Mouse (Mus musculus): ENCODE data around the gene Nckap5. TPM values are rescaled to one million over a fixed set of nuclear protein-coding genes. Genes with fewer than 3 reads are reported as not detected.
"Not testable (repeated sequence)": the region's sequence is repeated elsewhere in the genome, so short reads cannot be mapped to it uniquely, and the experiment has no call there.

Gene Nckap5
- total RNA-seq, 1 experiment: 0.18 TPM

GRCm38 (mm10) chr1:126024518-126024917 is 806.1 kb downstream of the Nckap5 start:
- in situ Hi-C loops (cut with MboI; ENCODE audit: low sequenced_read_pairs in 2 of 2, unreplicated experiment in 2 of 2): no loop called here
- no peaks in the 10 kb centered on the region for H3K36me3 ChIP-seq (ENCODE audit: control insufficient read depth, insufficient read depth, low read length, poor library complexity, severe bottlenecking)
- DNase-seq (ENCODE audit: low read depth, low spot score): no peak
- H3K27ac ChIP-seq (ENCODE audit: insufficient read depth, low read depth, low read length, poor library complexity, severe bottlenecking): no peak overlapping the region
- TF ChIP-seq MAFK (IDR thresholded peaks at IDR 0.05; ENCODE audit: insufficient read depth, low read depth, low read length): no peak
- TF ChIP-seq CHD2 (IDR thresholded peaks at IDR 0.05; ENCODE audit: low read depth, low read length): no peak
- TF ChIP-seq HCFC1 (IDR thresholded peaks at IDR 0.05; ENCODE audit: borderline replicate concordance, insufficient read depth, low read length): no peak
- TF ChIP-seq ZC3H11A (IDR thresholded peaks at IDR 0.05; ENCODE audit: borderline replicate concordance, low read depth, low read length): no peak
- TF ChIP-seq ZNF384 (IDR thresholded peaks at IDR 0.05; ENCODE audit: low read depth, low read length): no peak
- H3K4me1 ChIP-seq (ENCODE audit: control insufficient read depth in 2 of 2, insufficient read depth in 2 of 2, low read length in 2 of 2, poor library complexity in 1 of 2): no peaks in the 10 kb centered on the region
- H3K9me3 ChIP-seq (ENCODE audit: control insufficient read depth, insufficient read depth, low read depth, low read length): no peaks in the 10 kb centered on the region
- H3K4me3 ChIP-seq (ENCODE audit: insufficient read depth in 1 of 2, low read depth in 1 of 2, low read length in 2 of 2, poor library complexity in 1 of 2, severe bottlenecking in 1 of 2): no peak overlapping the region
- H3K9ac ChIP-seq (ENCODE audit: insufficient read depth, low read depth, low read length, poor library complexity, severe bottlenecking): no peak overlapping the region

- Histone ChIP-seq H3K36me3 (ENCODE audit: control insufficient read depth, insufficient read depth, low read length, poor library complexity, severe bottlenecking) (no peaks in the 10 kb centered on the region), H3K4me1 (ENCODE audit: control insufficient read depth in 2 of 2, insufficient read depth in 2 of 2, low read length in 2 of 2, poor library complexity in 1 of 2) (no peaks in the 10 kb centered on the region), H3K9me3 (ENCODE audit: control insufficient read depth, insufficient read depth, low read depth, low read length) (no peaks in the 10 kb centered on the region), H3K4me3 (ENCODE audit: insufficient read depth in 1 of 2, low read depth in 1 of 2, low read length in 2 of 2, poor library complexity in 1 of 2, severe bottlenecking in 1 of 2) (no peak overlapping the region), H3K9ac (ENCODE audit: insufficient read depth, low read depth, low read length, poor library complexity, severe bottlenecking) (no peak overlapping the region), H3K27ac (ENCODE audit: insufficient read depth, low read depth, low read length, poor library complexity, severe bottlenecking) (no peak overlapping the region)
- DNase-seq (ENCODE audit: low read depth, low spot score): no peak
- TF ChIP-seq ZC3H11A (IDR thresholded peaks at IDR 0.05; ENCODE audit: borderline replicate concordance, low read depth, low read length) (no peak), MAFK (IDR thresholded peaks at IDR 0.05; ENCODE audit: insufficient read depth, low read depth, low read length) (no peak), HCFC1 (IDR thresholded peaks at IDR 0.05; ENCODE audit: borderline replicate concordance, insufficient read depth, low read length) (no peak), CHD2 (IDR thresholded peaks at IDR 0.05; ENCODE audit: low read depth, low read length) (no peak), ZNF384 (IDR thresholded peaks at IDR 0.05; ENCODE audit: low read depth, low read length) (no peak)
- in situ Hi-C loops (cut with MboI; ENCODE audit: low sequenced_read_pairs in 2 of 2, unreplicated experiment in 2 of 2): no loop called here
Observed at GRCm38 (mm10) chr1:126022959-126023358, 807.6 kb downstream of the Nckap5 start.

- H3K4me3 ChIP-seq (ENCODE audit: insufficient read depth in 1 of 2, low read depth in 1 of 2, low read length in 2 of 2, poor library complexity in 1 of 2, severe bottlenecking in 1 of 2); in situ Hi-C loops (cut with MboI; ENCODE audit: low sequenced_read_pairs in 2 of 2, unreplicated experiment in 2 of 2); H3K9me3 ChIP-seq (ENCODE audit: control insufficient read depth, insufficient read depth, low read depth, low read length): not testable (repeated sequence)
Observed at GRCm38 (mm10) chr1:126018654-126019053, 811.9 kb downstream of the Nckap5 start.

GRCm38 (mm10) chr1:126011661-126012091 is 818.9 kb downstream of the Nckap5 start:
- in situ Hi-C loops (cut with MboI; ENCODE audit: low sequenced_read_pairs in 2 of 2, unreplicated experiment in 2 of 2): no loop called here
- no peak overlapping the region for H3K9ac ChIP-seq (ENCODE audit: insufficient read depth, low read depth, low read length, poor library complexity, severe bottlenecking)
- no peak overlapping the region for H3K27ac ChIP-seq (ENCODE audit: insufficient read depth, low read depth, low read length, poor library complexity, severe bottlenecking)
- H3K9me3 ChIP-seq (ENCODE audit: control insufficient read depth, insufficient read depth, low read depth, low read length): no peaks in the 10 kb centered on the region
- TF ChIP-seq MAFK (IDR thresholded peaks at IDR 0.05; ENCODE audit: insufficient read depth, low read depth, low read length) (no peak), ZC3H11A (IDR thresholded peaks at IDR 0.05; ENCODE audit: borderline replicate concordance, low read depth, low read length) (no peak), HCFC1 (IDR thresholded peaks at IDR 0.05; ENCODE audit: borderline replicate concordance, insufficient read depth, low read length) (no peak), ZNF384 (IDR thresholded peaks at IDR 0.05; ENCODE audit: low read depth, low read length) (no peak)
- H3K36me3 ChIP-seq (ENCODE audit: control insufficient read depth, insufficient read depth, low read length, poor library complexity, severe bottlenecking): no peaks in the 10 kb centered on the region
- no peak overlapping the region for H3K4me3 ChIP-seq (ENCODE audit: insufficient read depth in 1 of 2, low read depth in 1 of 2, low read length in 2 of 2, poor library complexity in 1 of 2, severe bottlenecking in 1 of 2)
- DNase-seq (ENCODE audit: low read depth, low spot score): no peak
- H3K4me1 ChIP-seq (ENCODE audit: control insufficient read depth in 2 of 2, insufficient read depth in 2 of 2, low read length in 2 of 2, poor library complexity in 1 of 2): no peaks in the 10 kb centered on the region

More at GRCm38 (mm10) chr1:126018654-126019053, 811.9 kb downstream of the Nckap5 start:
- H3K27ac ChIP-seq (ENCODE audit: insufficient read depth, low read depth, low read length, poor library complexity, severe bottlenecking); H3K4me1 ChIP-seq (ENCODE audit: control insufficient read depth in 2 of 2, insufficient read depth in 2 of 2, low read length in 2 of 2, poor library complexity in 1 of 2); H3K9ac ChIP-seq (ENCODE audit: insufficient read depth, low read depth, low read length, poor library complexity, severe bottlenecking); DNase-seq (ENCODE audit: low read depth, low spot score); H3K36me3 ChIP-seq (ENCODE audit: control insufficient read depth, insufficient read depth, low read length, poor library complexity, severe bottlenecking): not testable (repeated sequence)

GRCm38 (mm10) chr1:126007571-126007970 is 823.0 kb downstream of the Nckap5 start:
- Histone ChIP-seq H3K4me1 (ENCODE audit: control insufficient read depth in 2 of 2, insufficient read depth in 2 of 2, low read length in 2 of 2, poor library complexity in 1 of 2) (no peaks in the 10 kb centered on the region), H3K9ac (ENCODE audit: insufficient read depth, low read depth, low read length, poor library complexity, severe bottlenecking) (no peak overlapping the region), H3K27ac (ENCODE audit: insufficient read depth, low read depth, low read length, poor library complexity, severe bottlenecking) (no peak overlapping the region), H3K9me3 (ENCODE audit: control insufficient read depth, insufficient read depth, low read depth, low read length) (no peaks in the 10 kb centered on the region), H3K36me3 (ENCODE audit: control insufficient read depth, insufficient read depth, low read length, poor library complexity, severe bottlenecking) (no peaks in the 10 kb centered on the region), H3K4me3 (ENCODE audit: insufficient read depth in 1 of 2, low read depth in 1 of 2, low read length in 2 of 2, poor library complexity in 1 of 2, severe bottlenecking in 1 of 2) (no peak overlapping the region)
- in situ Hi-C loops (cut with MboI; ENCODE audit: low sequenced_read_pairs in 2 of 2, unreplicated experiment in 2 of 2): no loop called here
- DNase-seq (ENCODE audit: low read depth, low spot score): no peak
- no peak for TF ChIP-seq ZC3H11A (IDR thresholded peaks at IDR 0.05; ENCODE audit: borderline replicate concordance, low read depth, low read length)
- no peak for TF ChIP-seq MAFK (IDR thresholded peaks at IDR 0.05; ENCODE audit: insufficient read depth, low read depth, low read length)
- no peak for TF ChIP-seq ZNF384 (IDR thresholded peaks at IDR 0.05; ENCODE audit: low read depth, low read length)
- no peak for TF ChIP-seq CHD2 (IDR thresholded peaks at IDR 0.05; ENCODE audit: low read depth, low read length)
- no peak for TF ChIP-seq HCFC1 (IDR thresholded peaks at IDR 0.05; ENCODE audit: borderline replicate concordance, insufficient read depth, low read length)

Data from ES-E14 (cell line).